Mouse (Mus musculus): ENCODE data around the gene Ccdc82. TPM values are rescaled to one million over a fixed set of nuclear protein-coding genes. Genes with fewer than 3 reads are reported as not detected.

Ccdc82 gene
- 54.2 and 67.6 TPM in 2 replicates for total RNA-seq (2017)

GRCm38 (mm10) chr9:13246815-13247638 is at the start of gene Ccdc82:
Gene Ccdc82, plus strand, starts transcription at chr9:13246955.
- ATAC-seq (replicated peaks in 1 of 2; ENCODE audit: insufficient read depth in 1 of 2, low FRiP score in 2 of 2, low TSS enrichment in 1 of 2, low read depth in 1 of 2, poor library complexity in 2 of 2, severe bottlenecking in 2 of 2), result peak; percentile 94 to 96

GRCm38 (mm10) chr9:13200079-13200478 is 46.7 kb upstream of the Ccdc82 start:
- ATAC-seq (replicated peaks in 1 of 2; ENCODE audit: insufficient read depth in 1 of 2, low FRiP score in 2 of 2, low TSS enrichment in 1 of 2, low read depth in 1 of 2, poor library complexity in 2 of 2, severe bottlenecking in 2 of 2), result no peak

GRCm38 (mm10) chr9:13203109-13203508 is 43.6 kb upstream of the Ccdc82 start:
- ATAC-seq (replicated peaks in 1 of 2; ENCODE audit: insufficient read depth in 1 of 2, low FRiP score in 2 of 2, low TSS enrichment in 1 of 2, low read depth in 1 of 2, poor library complexity in 2 of 2, severe bottlenecking in 2 of 2), result peak; percentile 84 to 90

GRCm38 (mm10) chr9:13203681-13204080 is 43.1 kb upstream of the Ccdc82 start:
- ATAC-seq (replicated peaks in 1 of 2; ENCODE audit: insufficient read depth in 1 of 2, low FRiP score in 2 of 2, low TSS enrichment in 1 of 2, low read depth in 1 of 2, poor library complexity in 2 of 2, severe bottlenecking in 2 of 2), result no peak

GRCm38 (mm10) chr9:13206369-13206768 is 40.4 kb upstream of the Ccdc82 start:
- no peak for ATAC-seq (replicated peaks in 1 of 2; ENCODE audit: insufficient read depth in 1 of 2, low FRiP score in 2 of 2, low TSS enrichment in 1 of 2, low read depth in 1 of 2, poor library complexity in 2 of 2, severe bottlenecking in 2 of 2)

- no peak for ATAC-seq (replicated peaks in 1 of 2; ENCODE audit: insufficient read depth in 1 of 2, low FRiP score in 2 of 2, low TSS enrichment in 1 of 2, low read depth in 1 of 2, poor library complexity in 2 of 2, severe bottlenecking in 2 of 2)
Observed at GRCm38 (mm10) chr9:13225872-13226271, 20.9 kb upstream of the Ccdc82 start.

GRCm38 (mm10) chr9:13230553-13230952 is 16.2 kb upstream of the Ccdc82 start:
- no peak for ATAC-seq (replicated peaks in 1 of 2; ENCODE audit: insufficient read depth in 1 of 2, low FRiP score in 2 of 2, low TSS enrichment in 1 of 2, low read depth in 1 of 2, poor library complexity in 2 of 2, severe bottlenecking in 2 of 2)

GRCm38 (mm10) chr9:13231545-13232216 is 15.1 kb upstream of the Ccdc82 start:
- peak; percentile 75 to 77; a peak in 3 of 4 replicates for ATAC-seq (replicated peaks in 1 of 2; ENCODE audit: insufficient read depth in 1 of 2, low FRiP score in 2 of 2, low TSS enrichment in 1 of 2, low read depth in 1 of 2, poor library complexity in 2 of 2, severe bottlenecking in 2 of 2)

- no peak for ATAC-seq (replicated peaks in 1 of 2; ENCODE audit: insufficient read depth in 1 of 2, low FRiP score in 2 of 2, low TSS enrichment in 1 of 2, low read depth in 1 of 2, poor library complexity in 2 of 2, severe bottlenecking in 2 of 2)
Observed at GRCm38 (mm10) chr9:13242321-13242720, 4.4 kb upstream of the Ccdc82 start.

- ATAC-seq (replicated peaks in 1 of 2; ENCODE audit: insufficient read depth in 1 of 2, low FRiP score in 2 of 2, low TSS enrichment in 1 of 2, low read depth in 1 of 2, poor library complexity in 2 of 2, severe bottlenecking in 2 of 2), result peak; percentile 71 to 74
Observed at GRCm38 (mm10) chr9:13245481-13245880, 1.3 kb upstream of the Ccdc82 start, which contains the start of gene Jrkl. Gene Jrkl, minus strand, starts transcription at chr9:13245829.

GRCm38 (mm10) chr9:13248104-13248503 is 1.3 kb downstream of the Ccdc82 start:
- no peak for ATAC-seq (replicated peaks in 1 of 2; ENCODE audit: insufficient read depth in 1 of 2, low FRiP score in 2 of 2, low TSS enrichment in 1 of 2, low read depth in 1 of 2, poor library complexity in 2 of 2, severe bottlenecking in 2 of 2)

- no peak for ATAC-seq (replicated peaks in 1 of 2; ENCODE audit: insufficient read depth in 1 of 2, low FRiP score in 2 of 2, low TSS enrichment in 1 of 2, low read depth in 1 of 2, poor library complexity in 2 of 2, severe bottlenecking in 2 of 2)
Observed at GRCm38 (mm10) chr9:13251251-13251650, 4.5 kb downstream of the Ccdc82 start.

GRCm38 (mm10) chr9:13256726-13257125 is 10.0 kb downstream of the Ccdc82 start:
- ATAC-seq (replicated peaks in 1 of 2; ENCODE audit: insufficient read depth in 1 of 2, low FRiP score in 2 of 2, low TSS enrichment in 1 of 2, low read depth in 1 of 2, poor library complexity in 2 of 2, severe bottlenecking in 2 of 2), result no peak

GRCm38 (mm10) chr9:13258173-13258572 is 11.4 kb downstream of the Ccdc82 start:
- no peak for ATAC-seq (replicated peaks in 1 of 2; ENCODE audit: insufficient read depth in 1 of 2, low FRiP score in 2 of 2, low TSS enrichment in 1 of 2, low read depth in 1 of 2, poor library complexity in 2 of 2, severe bottlenecking in 2 of 2)

- no peak for ATAC-seq (replicated peaks in 1 of 2; ENCODE audit: insufficient read depth in 1 of 2, low FRiP score in 2 of 2, low TSS enrichment in 1 of 2, low read depth in 1 of 2, poor library complexity in 2 of 2, severe bottlenecking in 2 of 2)
Observed at GRCm38 (mm10) chr9:13260980-13261379, 14.2 kb downstream of the Ccdc82 start.

GRCm38 (mm10) chr9:13273219-13273618 is 26.5 kb downstream of the Ccdc82 start:
- no peak for ATAC-seq (replicated peaks in 1 of 2; ENCODE audit: insufficient read depth in 1 of 2, low FRiP score in 2 of 2, low TSS enrichment in 1 of 2, low read depth in 1 of 2, poor library complexity in 2 of 2, severe bottlenecking in 2 of 2)

GRCm38 (mm10) chr9:13287482-13287881 is 40.7 kb downstream of the Ccdc82 start:
- ATAC-seq (replicated peaks in 1 of 2; ENCODE audit: insufficient read depth in 1 of 2, low FRiP score in 2 of 2, low TSS enrichment in 1 of 2, low read depth in 1 of 2, poor library complexity in 2 of 2, severe bottlenecking in 2 of 2), result no peak

- ATAC-seq (replicated peaks in 1 of 2; ENCODE audit: insufficient read depth in 1 of 2, low FRiP score in 2 of 2, low TSS enrichment in 1 of 2, low read depth in 1 of 2, poor library complexity in 2 of 2, severe bottlenecking in 2 of 2), result peak; percentile 87 to 88
Observed at GRCm38 (mm10) chr9:13296274-13297121, 49.7 kb downstream of the Ccdc82 start.
